Comparison of ENCODE assay signal across 26 mouse cellular contexts in the genomic region with DNA sequence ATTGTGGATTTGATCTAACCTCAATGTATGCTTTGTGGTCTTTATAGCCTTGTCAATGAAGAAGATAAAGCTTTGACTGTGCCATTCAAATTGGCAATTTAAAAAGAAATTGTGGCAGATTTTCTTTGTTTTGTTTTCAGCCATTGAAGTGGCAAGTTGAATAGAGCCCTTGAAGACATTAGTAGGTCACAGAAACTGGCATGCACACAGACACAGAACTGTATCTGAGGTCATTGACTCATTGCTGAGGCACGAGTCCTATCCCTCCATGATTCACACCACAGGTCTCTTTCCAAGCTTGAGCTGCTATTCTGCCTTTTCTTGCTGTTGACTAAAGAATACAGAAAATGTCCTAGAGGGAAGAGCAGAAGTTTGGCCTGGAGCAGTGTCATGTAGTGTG. TPM values are rescaled to one million over a fixed set of nuclear protein-coding genes. Genes with fewer than 3 reads are reported as not detected.
DNase-seq lines count a peak whose midpoint lies in the region; ATAC-seq and TF ChIP-seq lines count a peak whose summit lies in the region.
"Had no signal": no experiment of that assay in that cellular context is flagged by ENCODE, and none has a peak within 500 bp of the region (broad histone marks: within the 10 kb centered on the region; RNA-seq: fewer than 3 reads in every experiment).

No protein-coding gene starts in this region.

- CTCF ChIA-PET in Patski (lab: Charles Lee) = interaction anchor here (1.1 to 2.8 kb wide), 5 partner anchors 10 to 68 kb away, joined by 3 to 9 read pairs (median 3); no protein-coding TSS in a partner anchor

- ATAC-seq in Patski = peak; percentile 98
- ATAC-seq: forebrain, embryonic 14.5 days; hindbrain, embryonic 16.5 days; intestine, embryonic 15.5 days; liver, embryonic 12.5 days; midbrain, embryonic 16.5 days had no signal

- in situ Hi-C loops in Patski (cut with MboI; ENCODE audit: low pct_unique_long_range_greater_than_20kb) = no loop called here

- peak; percentile 53 for DNase-seq in adrenal gland, adult 2 months
- no peak for DNase-seq in adrenal gland, adult 18-20 months (ENCODE audit: low spot score in 2 of 2)
- DNase-seq in Patski (ENCODE audit: low read depth, low spot score) = peak; percentile 55
- DNase-seq in adrenal gland, postnatal 36 days = peak; percentile 45 to 54
- no peak for DNase-seq in kidney, adult 9 months
- no peak for DNase-seq in cerebellum, adult 8-10 months
- DNase-seq in right cerebral cortex, postnatal 36 days (ENCODE audit: low spot score in 2 of 2) = no peak
- DNase-seq: cerebellum, adult 11-12 months; cerebellum, postnatal 14 days; embryo, embryonic 11 days; gastrocnemius, adult 2 months; kidney, postnatal 25 days; lung, adult 18-20 months; lung, postnatal 10 days; spleen, adult 18-20 months had no signal

- TF ChIP-seq CTCF in Patski (IDR thresholded peaks at IDR 0.05) = no peak

- no peaks in the 10 kb centered on the region for H3K27me3 ChIP-seq in Patski
- H3K27me3 ChIP-seq: CH12.LX; embryonic facial prominence, embryonic 13.5 days; heart, embryonic 12.5 days; intestine, embryonic 15.5 days; limb, embryonic 12.5 days; liver, embryonic 12.5 days; neural tube, embryonic 15.5 days had no signal

- POLR2A ChIA-PET in Patski (lab: Charles Lee) = no interaction called here

RNA-seq across cellular contexts. Expression of gene Osmr, which starts 24.9 kb away (rescaled TPM):
- total RNA-seq in adrenal gland, adult 2 months (2021) = 1 to 10 TPM; 5.9 to 9.4 TPM
- polyA plus RNA-seq in adrenal gland, adult 2 months (2012; rRNA removed) = 1.2 and 1.5 TPM in 2 replicates
- 10 to 100 TPM in 1 of 2 experiments, 1 to 10 TPM in 1; 6.1 to 11.9 TPM for total RNA-seq in adrenal gland, adult 18-20 months (2021)
- 92.0 TPM for polyA plus RNA-seq in Patski (2021)
- 10 to 100 TPM in 1 of 2 experiments, 1 to 10 TPM in 1; 5.5 to 14.0 TPM for total RNA-seq in adrenal gland, postnatal 36 days (2021)
- total RNA-seq: CH12.LX had no signal
- polyA plus RNA-seq: G1E had no signal

Comparison
In these comparisons a context has a peak if more than half of its experiments do, and no peak if none do; other contexts are left out.
1. DNase-seq: peak in adrenal gland, adult 2 months (single experiment), Patski (single experiment) and adrenal gland, postnatal 36 days (2 of 2); none in adrenal gland, adult 18-20 months (0 of 2), kidney, adult 9 months (single experiment), cerebellum, adult 8-10 months (single experiment) and right cerebral cortex, postnatal 36 days (0 of 2).